1 mouse cellular context compared by ENCODE assay signal in genomic region chr17:34953258-34953657, GRCm38 (mm10).
TF ChIP-seq lines count a peak whose summit lies in the region.

No protein-coding gene starts in this region.

TF ChIP-seq in ES-E14, 5 proteins besides CTCF, POLR2A, EP300 and RAD21 (continued from another document):
- TF ChIP-seq ZNF384 (IDR thresholded peaks at IDR 0.05; ENCODE audit: low read depth, low read length) (no peak), CHD2 (IDR thresholded peaks at IDR 0.05; ENCODE audit: low read depth, low read length) (no peak), ZC3H11A (IDR thresholded peaks at IDR 0.05; ENCODE audit: borderline replicate concordance, low read depth, low read length) (no peak), HCFC1 (IDR thresholded peaks at IDR 0.05; ENCODE audit: borderline replicate concordance, insufficient read depth, low read length) (no peak)
